Mouse (Mus musculus): ENCODE measurements at regions not wholly inside any gene's neighbourhood (a gene's known extent, or its start where the extent isn't known, plus 50 kb on each side); places are given as distances from the start of the nearest gene placed in this dataset.

DNA sequence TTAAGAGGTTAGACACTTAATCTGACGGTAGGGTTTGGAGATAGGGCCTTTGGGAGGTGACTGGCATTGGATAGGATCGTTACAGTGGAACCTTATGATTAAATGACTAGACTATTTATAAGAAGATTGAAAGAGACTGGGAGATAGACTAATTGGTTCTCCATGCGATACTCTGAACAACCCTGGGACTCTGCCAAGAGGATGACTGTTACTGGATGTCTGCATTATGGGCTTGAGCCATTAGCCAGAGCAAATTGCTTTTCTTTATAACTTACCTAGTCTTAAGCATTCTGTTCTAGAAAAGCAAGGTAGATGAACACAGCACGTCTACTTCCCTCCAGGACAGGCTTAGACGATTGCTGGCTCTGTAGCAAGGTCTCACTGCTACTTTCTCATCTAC lies 180.3 kb upstream of the Ctbp2 start:
- no peak overlapping the region for H3K27ac ChIP-seq (replicated peaks)
- no peak overlapping the region for H3K4me3 ChIP-seq (replicated peaks)
- no peaks in the 10 kb centered on the region for H3K36me3 ChIP-seq (replicated peaks)
- no peak overlapping the region for H3K9ac ChIP-seq
- no peak for ATAC-seq (ENCODE audit: insufficient read depth)
- WGBS (ENCODE audit: insufficient replicate concordance), result 46% methylated on average over 5 of the region's 5 CpGs
- no peaks in the 10 kb centered on the region for H3K4me1 ChIP-seq (replicated peaks)
- H3K9me3 ChIP-seq (replicated peaks), result no peaks in the 10 kb centered on the region
- H3K4me2 ChIP-seq, result no peak overlapping the region
- H3K27me3 ChIP-seq, result no peaks in the 10 kb centered on the region

- Histone ChIP-seq H3K4me2 (no peak overlapping the region), H3K9ac (no peak overlapping the region), H3K4me1 (replicated peaks) (no peaks in the 10 kb centered on the region), H3K27ac (replicated peaks) (no peak overlapping the region), H3K9me3 (replicated peaks) (no peaks in the 10 kb centered on the region), H3K4me3 (replicated peaks) (no peak overlapping the region), H3K27me3 (no peaks in the 10 kb centered on the region), H3K36me3 (replicated peaks) (no peaks in the 10 kb centered on the region)
- ATAC-seq (ENCODE audit: insufficient read depth), result no peak
- WGBS (ENCODE audit: insufficient replicate concordance), result 78% methylated on average over 3 of the region's 3 CpGs
Observed at GRCm38 (mm10) chr7:133290471-133290870, 166.3 kb upstream of the Ctbp2 start.

DNA sequence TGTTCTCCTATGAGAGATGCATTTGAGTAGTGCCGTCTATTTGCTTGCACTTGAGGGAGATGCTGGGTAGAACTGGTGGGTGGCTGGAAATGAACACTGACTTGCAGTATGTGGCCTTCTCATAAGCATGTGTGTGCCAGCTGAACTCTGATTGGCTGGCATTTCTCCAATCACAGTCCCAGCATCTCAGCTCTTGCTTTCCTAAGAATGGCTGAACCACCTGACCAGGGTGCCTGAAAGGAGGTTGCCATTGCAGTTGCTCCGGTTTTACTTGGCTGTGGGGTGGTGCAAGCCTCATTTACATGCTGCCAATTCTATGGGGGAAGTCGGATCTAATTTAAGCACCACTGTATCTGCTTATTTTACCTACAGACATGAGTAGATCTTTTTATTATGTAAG lies 164.1 kb upstream of the Ctbp2 start:
- no peaks in the 10 kb centered on the region for H3K9me3 ChIP-seq (replicated peaks)
- H3K4me2 ChIP-seq, result no peak overlapping the region
- no peaks in the 10 kb centered on the region for H3K36me3 ChIP-seq (replicated peaks)
- no peak for ATAC-seq (ENCODE audit: insufficient read depth)
- H3K27ac ChIP-seq (replicated peaks), result no peak overlapping the region
- WGBS (ENCODE audit: insufficient replicate concordance), result 49% methylated on average over 3 of the region's 3 CpGs
- H3K9ac ChIP-seq, result no peak overlapping the region
- H3K4me3 ChIP-seq (replicated peaks), result no peak overlapping the region
- H3K4me1 ChIP-seq (replicated peaks), result no peaks in the 10 kb centered on the region
- H3K27me3 ChIP-seq, result no peaks in the 10 kb centered on the region

DNA sequence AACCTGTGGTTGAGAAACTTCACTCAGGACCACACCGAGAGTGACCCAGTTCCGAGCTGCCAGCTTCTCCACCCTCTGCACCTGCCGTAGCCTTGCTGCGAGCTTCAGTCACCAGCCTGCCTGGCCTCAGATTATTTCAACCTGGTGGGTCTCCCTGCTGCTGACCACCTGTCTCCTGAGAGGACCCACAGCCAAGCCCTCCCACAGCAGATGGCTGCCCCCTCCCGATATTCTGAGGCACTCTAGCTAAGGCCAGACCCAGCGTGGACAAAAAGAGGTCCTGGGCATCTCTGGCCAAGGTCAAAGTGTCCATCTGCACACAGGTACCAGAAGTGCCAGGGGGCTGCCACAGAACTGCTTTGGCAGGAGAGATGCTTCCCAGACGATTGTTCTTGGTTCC lies 162.7 kb upstream of the Ctbp2 start:
- no peak overlapping the region for H3K27ac ChIP-seq (replicated peaks)
- 67% methylated on average over 7 of the region's 7 CpGs for WGBS (ENCODE audit: insufficient replicate concordance)
- ATAC-seq (ENCODE audit: insufficient read depth), result no peak
- H3K4me3 ChIP-seq (replicated peaks), result no peak overlapping the region
- H3K4me1 ChIP-seq (replicated peaks), result no peaks in the 10 kb centered on the region
- H3K9me3 ChIP-seq (replicated peaks), result no peaks in the 10 kb centered on the region
- H3K4me2 ChIP-seq, result no peak overlapping the region
- H3K9ac ChIP-seq, result no peak overlapping the region
- no peaks in the 10 kb centered on the region for H3K27me3 ChIP-seq
- no peaks in the 10 kb centered on the region for H3K36me3 ChIP-seq (replicated peaks)

GRCm38 (mm10) chr7:133286216-133286615 lies 162.1 kb upstream of the Ctbp2 start:
- Histone ChIP-seq H3K9me3 (replicated peaks) (no peaks in the 10 kb centered on the region), H3K36me3 (replicated peaks) (no peaks in the 10 kb centered on the region), H3K4me2 (no peak overlapping the region), H3K4me1 (replicated peaks) (no peaks in the 10 kb centered on the region), H3K4me3 (replicated peaks) (no peak overlapping the region), H3K9ac (no peak overlapping the region), H3K27me3 (no peaks in the 10 kb centered on the region), H3K27ac (replicated peaks) (no peak overlapping the region)
- ATAC-seq (ENCODE audit: insufficient read depth), result no peak
- WGBS (ENCODE audit: insufficient replicate concordance), result 63% methylated on average over 5 of the region's 5 CpGs

- 61% methylated on average over 5 of the region's 5 CpGs for WGBS (ENCODE audit: insufficient replicate concordance)
Observed at GRCm38 (mm10) chr7:133262161-133262560, 138.0 kb upstream of the Ctbp2 start.

DNA sequence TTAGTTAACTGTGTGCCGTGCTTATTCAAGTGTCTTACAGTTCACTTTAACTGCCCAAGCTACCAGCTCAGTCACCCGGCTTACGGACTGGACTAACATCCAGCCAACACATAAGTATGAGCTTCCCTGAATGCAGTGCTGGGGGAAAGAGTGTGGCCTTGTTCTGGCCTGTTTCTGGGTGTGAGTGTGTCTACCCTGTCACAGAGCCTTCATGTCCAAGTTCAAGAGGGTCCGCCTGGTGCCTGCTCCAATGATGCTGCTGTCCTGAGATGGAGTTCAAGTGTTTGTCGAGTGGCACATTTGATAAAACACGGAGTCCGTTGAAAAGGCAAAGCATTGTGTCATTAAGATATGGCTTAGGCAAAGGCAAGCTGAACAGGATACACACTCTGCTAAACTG lies 135.0 kb upstream of the Ctbp2 start:
- Histone ChIP-seq H3K27me3 (no peaks in the 10 kb centered on the region), H3K27ac (replicated peaks) (no peak overlapping the region), H3K9me3 (replicated peaks) (no peaks in the 10 kb centered on the region), H3K9ac (no peak overlapping the region), H3K36me3 (replicated peaks) (no peaks in the 10 kb centered on the region), H3K4me2 (no peak overlapping the region), H3K4me3 (replicated peaks) (no peak overlapping the region), H3K4me1 (replicated peaks) (no peaks in the 10 kb centered on the region)
- ATAC-seq (ENCODE audit: insufficient read depth), result no peak
- 65% methylated on average over 7 of the region's 7 CpGs for WGBS (ENCODE audit: insufficient replicate concordance)

More at GRCm38 (mm10) chr7:133262161-133262560, 138.0 kb upstream of the Ctbp2 start:
- Histone ChIP-seq H3K36me3 (replicated peaks) (no peaks in the 10 kb centered on the region), H3K9ac (no peak overlapping the region), H3K4me1 (replicated peaks) (no peaks in the 10 kb centered on the region), H3K27ac (replicated peaks) (no peak overlapping the region), H3K4me3 (replicated peaks) (no peak overlapping the region), H3K4me2 (no peak overlapping the region), H3K27me3 (no peaks in the 10 kb centered on the region), H3K9me3 (replicated peaks) (no peaks in the 10 kb centered on the region)
- ATAC-seq (ENCODE audit: insufficient read depth), result no peak

GRCm38 (mm10) chr7:133256831-133257230 lies 132.7 kb upstream of the Ctbp2 start:
- no peaks in the 10 kb centered on the region for H3K4me1 ChIP-seq (replicated peaks)
- no peak overlapping the region for H3K27ac ChIP-seq (replicated peaks)
- H3K9ac ChIP-seq, result no peak overlapping the region
- no peaks in the 10 kb centered on the region for H3K9me3 ChIP-seq (replicated peaks)
- WGBS (ENCODE audit: insufficient replicate concordance), result 51% methylated on average over 5 of the region's 5 CpGs
- ATAC-seq (ENCODE audit: insufficient read depth), result no peak
- H3K4me3 ChIP-seq (replicated peaks), result no peak overlapping the region
- H3K4me2 ChIP-seq, result no peak overlapping the region
- H3K27me3 ChIP-seq, result no peaks in the 10 kb centered on the region
- no peaks in the 10 kb centered on the region for H3K36me3 ChIP-seq (replicated peaks)

DNA sequence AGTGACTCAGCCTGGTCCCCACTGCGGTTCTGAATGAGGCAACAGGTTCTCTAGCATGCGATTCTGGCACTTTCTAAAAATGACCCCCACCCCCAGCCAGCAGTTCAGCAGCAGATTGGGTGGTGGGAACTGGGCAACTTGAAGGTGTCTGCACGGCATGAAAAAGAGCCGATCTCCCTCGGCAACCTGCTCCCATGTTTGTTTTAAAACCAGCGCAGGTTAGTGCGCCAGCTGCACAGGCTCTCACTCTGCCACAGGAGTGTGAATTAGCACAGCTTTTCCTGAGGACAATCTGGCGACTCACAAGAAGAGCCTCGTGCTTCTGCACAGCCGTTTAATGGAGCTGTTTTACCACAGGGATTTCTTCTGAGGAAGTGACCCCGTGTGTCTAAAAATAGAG lies 120.4 kb upstream of the Ctbp2 start:
- no peaks in the 10 kb centered on the region for H3K36me3 ChIP-seq (replicated peaks)
- no peaks in the 10 kb centered on the region for H3K27me3 ChIP-seq
- WGBS (ENCODE audit: insufficient replicate concordance), result 33% methylated on average over 11 of the region's 11 CpGs
- H3K9me3 ChIP-seq (replicated peaks), result no peaks in the 10 kb centered on the region
- no peaks in the 10 kb centered on the region for H3K4me1 ChIP-seq (replicated peaks)
- H3K4me3 ChIP-seq (replicated peaks), result no peak overlapping the region
- H3K4me2 ChIP-seq, result no peak overlapping the region
- no peak overlapping the region for H3K9ac ChIP-seq
- H3K27ac ChIP-seq (replicated peaks), result no peak overlapping the region
- ATAC-seq (ENCODE audit: insufficient read depth), result no peak

DNA sequence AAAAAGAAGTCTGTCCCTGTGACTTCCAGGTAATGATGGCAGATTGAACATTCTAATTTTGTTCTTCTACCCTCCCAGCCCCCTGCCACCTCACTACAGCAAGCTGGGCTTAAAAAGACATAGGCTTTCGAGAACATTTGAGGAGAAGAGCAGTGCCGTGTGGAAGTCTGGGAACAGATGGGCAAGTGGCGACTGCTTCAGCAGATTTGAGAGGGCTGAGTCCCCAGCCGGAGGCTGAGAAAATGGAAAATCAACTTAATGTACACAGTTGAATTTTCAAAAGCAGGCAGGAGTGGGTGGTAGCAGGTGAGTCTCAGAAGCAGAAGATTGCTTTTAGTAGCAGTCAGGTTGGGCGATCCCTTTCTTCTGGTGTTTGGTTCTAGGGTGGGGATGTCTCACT lies 110.2 kb upstream of the Ctbp2 start:
- no peak for ATAC-seq (ENCODE audit: insufficient read depth)
- Histone ChIP-seq H3K9me3 (replicated peaks) (no peaks in the 10 kb centered on the region), H3K4me2 (no peak overlapping the region), H3K4me3 (replicated peaks) (no peak overlapping the region), H3K9ac (no peak overlapping the region), H3K27me3 (no peaks in the 10 kb centered on the region), H3K27ac (replicated peaks) (no peak overlapping the region), H3K4me1 (replicated peaks) (no peaks in the 10 kb centered on the region), H3K36me3 (replicated peaks) (no peaks in the 10 kb centered on the region)
- WGBS (ENCODE audit: insufficient replicate concordance), result 66% methylated on average over 5 of the region's 5 CpGs

GRCm38 (mm10) chr7:133232889-133233441 lies 108.8 kb upstream of the Ctbp2 start:
- H3K36me3 ChIP-seq (replicated peaks), result no peaks in the 10 kb centered on the region
- no peak for ATAC-seq (ENCODE audit: insufficient read depth)
- WGBS (ENCODE audit: insufficient replicate concordance), result 68% methylated on average over 10 of the region's 10 CpGs
- no peak overlapping the region for H3K9ac ChIP-seq
- H3K27ac ChIP-seq (replicated peaks), result no peak overlapping the region
- H3K4me3 ChIP-seq (replicated peaks), result no peak overlapping the region
- H3K9me3 ChIP-seq (replicated peaks), result no peaks in the 10 kb centered on the region
- H3K27me3 ChIP-seq, result no peaks in the 10 kb centered on the region
- no peaks in the 10 kb centered on the region for H3K4me1 ChIP-seq (replicated peaks)
- no peak overlapping the region for H3K4me2 ChIP-seq

GRCm38 (mm10) chr7:133230806-133231205 lies 106.7 kb upstream of the Ctbp2 start:
- no peak for ATAC-seq (ENCODE audit: insufficient read depth)
- Histone ChIP-seq H3K9ac (no peak overlapping the region), H3K27me3 (no peaks in the 10 kb centered on the region), H3K4me1 (replicated peaks) (no peaks in the 10 kb centered on the region), H3K9me3 (replicated peaks) (no peaks in the 10 kb centered on the region), H3K4me3 (replicated peaks) (no peak overlapping the region), H3K27ac (replicated peaks) (no peak overlapping the region), H3K4me2 (no peak overlapping the region), H3K36me3 (replicated peaks) (no peaks in the 10 kb centered on the region)
- 51% methylated on average over 3 of the region's 3 CpGs for WGBS (ENCODE audit: insufficient replicate concordance)

All from liver, embryonic 15.5 days (tissue).